Mouse (Mus musculus): ENCODE results near the gene Gtf2ird2. TPM values are rescaled to one million over a fixed set of nuclear protein-coding genes. Genes with fewer than 3 reads are reported as not detected.

Gene Gtf2ird2
- polyA plus RNA-seq, 1 experiment = not detected

DNA sequence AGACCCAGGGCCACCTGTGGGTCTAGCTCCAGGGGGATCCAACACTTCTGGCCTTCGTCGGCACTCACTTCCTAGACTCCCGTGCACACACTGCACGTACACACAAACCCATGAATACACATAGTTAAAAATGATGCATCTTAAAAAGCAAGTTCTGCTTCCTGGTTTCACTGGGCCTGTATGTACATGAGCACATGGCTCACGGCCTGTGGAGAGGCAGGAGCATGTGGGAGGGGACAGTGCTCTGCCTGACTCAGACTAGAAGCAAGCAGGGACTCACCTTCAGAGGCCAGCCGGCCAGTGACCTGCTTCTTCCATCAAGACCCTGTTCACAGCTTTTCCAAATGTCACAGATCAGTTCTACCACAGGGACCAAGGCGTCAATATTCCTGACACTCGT lies 9.8 kb downstream of the Gtf2ird2 start:
- H3K4me3 ChIP-seq (ENCODE audit: insufficient read depth, low read depth, low read length) = no peak overlapping the region
- WGBS = 88% methylated on average over 8 of the region's 8 CpGs
- no peak for TF ChIP-seq CTCF (IDR thresholded peaks at IDR 0.05; ENCODE audit: insufficient read depth, low read depth, low read length)
- no peak for TF ChIP-seq POLR2A (IDR thresholded peaks at IDR 0.05; ENCODE audit: insufficient read depth, low read depth, low read length)
- no peak overlapping the region for H3K27ac ChIP-seq (ENCODE audit: insufficient read depth, low read depth, low read length)
- peaks cover 8% of the 10 kb centered on the region; the same call in 1 of the 2 replicates for H3K4me1 ChIP-seq (ENCODE audit: control insufficient read depth, insufficient read depth, low read length)

DNA sequence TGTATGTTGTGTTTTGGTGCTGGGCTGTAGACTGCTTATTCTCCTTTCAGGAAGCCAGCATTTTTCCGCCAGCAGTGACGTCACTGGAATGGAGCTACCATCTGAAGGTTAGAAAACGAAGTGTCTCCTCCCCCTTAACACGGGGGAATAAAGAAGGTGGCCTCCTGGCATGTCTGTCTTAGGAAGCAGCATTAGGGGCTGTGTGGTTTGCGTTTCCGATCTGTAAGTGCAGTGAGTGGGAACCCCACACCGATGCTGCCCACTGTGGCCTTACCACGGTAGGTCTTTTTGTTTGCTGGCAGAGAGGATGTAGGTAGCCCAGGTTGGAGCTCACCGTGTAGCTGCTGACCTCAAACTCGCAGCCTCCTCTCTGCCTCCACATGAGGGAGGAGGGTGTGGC lies 22.9 kb downstream of the Gtf2ird2 start:
- 76% methylated on average over 10 of the region's 10 CpGs for whole genome bisulfite sequencing
- no peak overlapping the region for H3K4me3 ChIP-seq (ENCODE audit: insufficient read depth, low read depth, low read length)
- no peaks in the 10 kb centered on the region for H3K4me1 ChIP-seq (ENCODE audit: control insufficient read depth, insufficient read depth, low read length)
- H3K27ac ChIP-seq (ENCODE audit: insufficient read depth, low read depth, low read length) = no peak overlapping the region
- TF ChIP-seq CTCF (IDR thresholded peaks at IDR 0.05; ENCODE audit: insufficient read depth, low read depth, low read length) (no peak), POLR2A (IDR thresholded peaks at IDR 0.05; ENCODE audit: insufficient read depth, low read depth, low read length) (no peak)

DNA sequence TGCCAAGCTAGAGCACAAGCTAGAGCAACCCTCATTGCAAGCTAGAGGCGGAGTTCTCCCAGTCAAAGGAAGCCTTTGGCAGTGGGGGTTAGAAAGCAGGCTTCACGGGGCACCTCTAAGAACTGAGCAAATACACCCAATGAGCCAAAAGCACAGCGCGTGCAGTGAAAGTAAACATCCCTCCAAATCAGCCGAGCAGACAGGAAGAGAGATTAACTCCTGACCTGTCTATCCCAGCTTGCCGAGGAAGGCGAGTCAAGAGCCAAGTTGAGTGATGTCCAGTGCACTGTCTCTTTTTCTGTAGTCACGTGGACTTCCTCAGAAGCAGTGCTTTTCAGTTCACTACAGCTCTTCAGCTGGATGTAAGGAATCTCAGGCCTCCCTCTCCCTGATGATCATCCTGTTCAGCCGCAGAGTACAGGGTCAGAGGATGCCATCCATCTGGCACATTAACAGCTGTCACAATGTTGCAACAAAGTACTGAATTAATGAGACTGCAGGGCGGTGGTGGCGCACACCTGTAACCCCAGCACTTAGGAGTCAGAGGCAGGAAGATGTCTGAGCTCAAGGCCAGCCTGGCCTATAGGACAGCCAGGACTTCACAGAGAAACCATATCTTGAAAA lies 26.2 kb downstream of the Gtf2ird2 start:
- Histone ChIP-seq H3K4me3 (ENCODE audit: insufficient read depth, low read depth, low read length) (no peak overlapping the region), H3K27ac (ENCODE audit: insufficient read depth, low read depth, low read length) (no peak overlapping the region), H3K4me1 (ENCODE audit: control insufficient read depth, insufficient read depth, low read length) (peaks cover 4% of the 10 kb centered on the region; the same call in 1 of the 2 replicates)
- 65% methylated on average over 11 of the region's 11 CpGs for whole genome bisulfite sequencing
- TF ChIP-seq POLR2A (IDR thresholded peaks at IDR 0.05; ENCODE audit: insufficient read depth, low read depth, low read length) = no peak

DNA sequence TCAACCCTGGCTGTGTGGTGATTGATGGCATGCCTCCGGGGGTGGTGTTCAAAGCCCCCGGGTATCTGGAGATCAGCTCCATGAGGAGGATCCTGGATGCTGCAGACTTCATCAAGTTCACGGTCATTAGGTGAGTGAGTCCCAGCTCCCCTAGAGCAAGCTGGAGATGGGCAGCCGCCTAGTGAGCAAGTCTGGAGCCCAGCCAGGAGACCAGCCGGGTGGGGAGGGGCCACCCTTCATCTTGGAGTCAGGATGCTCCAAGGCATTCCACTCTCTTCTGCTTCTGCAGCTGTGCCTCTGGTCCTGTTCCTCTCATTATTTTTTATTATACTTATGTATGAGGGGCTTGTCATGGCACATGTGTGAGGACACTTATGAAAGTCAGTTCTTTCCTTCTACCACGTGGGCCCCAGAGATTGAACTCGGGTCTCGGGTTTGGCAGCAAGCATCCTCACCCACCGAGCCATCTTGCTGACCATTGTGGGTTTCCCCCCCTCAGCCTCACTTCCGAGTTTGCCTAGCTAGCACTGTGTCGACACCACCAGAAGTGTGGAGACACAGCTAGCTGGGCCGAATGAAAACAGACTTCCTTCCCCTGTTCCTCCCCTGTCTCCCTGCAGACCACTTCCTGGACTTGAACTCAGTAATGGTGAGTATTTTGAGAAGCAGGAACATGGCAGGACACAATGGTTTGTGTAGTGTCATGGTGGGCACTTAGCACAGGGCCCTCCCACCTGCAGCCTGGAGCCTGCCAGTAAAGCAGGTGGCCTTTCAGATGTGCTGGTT lies 30.4 kb downstream of the Gtf2ird2 start:
- no peak overlapping the region for H3K27ac ChIP-seq (ENCODE audit: insufficient read depth, low read depth, low read length)
- peaks cover 4% of the 10 kb centered on the region; the same call in 1 of the 2 replicates for H3K4me1 ChIP-seq (ENCODE audit: control insufficient read depth, insufficient read depth, low read length)
- WGBS = 53% methylated on average over 12 of the region's 12 CpGs
- no peak overlapping the region for H3K4me3 ChIP-seq (ENCODE audit: insufficient read depth, low read depth, low read length)
- TF ChIP-seq CTCF (IDR thresholded peaks at IDR 0.05; ENCODE audit: insufficient read depth, low read depth, low read length) = no peak
- no peak for TF ChIP-seq POLR2A (IDR thresholded peaks at IDR 0.05; ENCODE audit: insufficient read depth, low read depth, low read length)

DNA sequence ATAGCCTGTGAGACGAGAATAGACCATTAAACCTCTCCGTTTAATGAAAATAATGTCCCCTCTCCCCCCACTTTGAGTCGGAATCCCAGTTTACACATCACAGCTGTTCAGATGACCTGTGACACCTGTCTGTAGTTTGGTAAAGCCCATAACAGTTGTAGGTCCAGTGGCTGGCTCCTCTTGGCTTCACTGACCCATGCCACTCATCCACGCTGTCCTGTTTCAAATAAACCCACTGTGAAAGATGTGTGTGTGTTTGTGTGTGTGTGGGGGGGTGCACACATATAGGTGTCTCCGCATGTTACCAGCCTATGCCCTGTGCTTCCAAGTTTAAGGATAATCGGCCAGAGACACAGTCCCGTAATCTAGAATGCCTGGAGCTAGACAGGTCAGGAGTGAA lies 34.1 kb downstream of the Gtf2ird2 start:
- TF ChIP-seq POLR2A (IDR thresholded peaks at IDR 0.05; ENCODE audit: insufficient read depth, low read depth, low read length) = no peak
- TF ChIP-seq CTCF (IDR thresholded peaks at IDR 0.05; ENCODE audit: insufficient read depth, low read depth, low read length) = no peak
- no peak overlapping the region for H3K4me3 ChIP-seq (ENCODE audit: insufficient read depth, low read depth, low read length)
- peaks cover 14% of the 10 kb centered on the region for H3K4me1 ChIP-seq (ENCODE audit: control insufficient read depth, insufficient read depth, low read length)
- WGBS = 97% methylated on average over 7 of the region's 7 CpGs
- no peak overlapping the region for H3K27ac ChIP-seq (ENCODE audit: insufficient read depth, low read depth, low read length)

DNA sequence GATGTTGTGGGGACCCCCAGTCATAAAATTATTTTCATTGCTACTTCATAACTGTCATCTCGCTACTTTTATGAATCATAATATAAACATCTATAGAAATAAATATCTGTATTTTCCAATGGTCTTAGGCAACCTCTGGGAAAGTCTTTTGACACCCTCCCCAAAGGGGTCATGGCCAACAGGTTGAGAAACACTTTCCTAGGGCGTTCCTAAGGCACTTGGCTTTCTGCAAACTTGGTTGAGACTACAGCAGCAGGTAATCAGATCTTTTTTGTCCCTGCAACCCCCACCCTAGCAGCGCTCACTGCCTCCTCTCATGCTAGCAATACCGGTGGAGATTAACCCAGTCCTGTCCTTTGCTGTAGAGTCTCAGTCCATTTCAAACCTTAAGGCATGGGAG lies 37.5 kb downstream of the Gtf2ird2 start:
- TF ChIP-seq CTCF (IDR thresholded peaks at IDR 0.05; ENCODE audit: insufficient read depth, low read depth, low read length) = no peak
- TF ChIP-seq POLR2A (IDR thresholded peaks at IDR 0.05; ENCODE audit: insufficient read depth, low read depth, low read length) = no peak
- 68% methylated on average over 4 of the region's 4 CpGs for WGBS
- no peak overlapping the region for H3K27ac ChIP-seq (ENCODE audit: insufficient read depth, low read depth, low read length)
- no peak overlapping the region for H3K4me3 ChIP-seq (ENCODE audit: insufficient read depth, low read depth, low read length)
- peaks cover 10% of the 10 kb centered on the region for H3K4me1 ChIP-seq (ENCODE audit: control insufficient read depth, insufficient read depth, low read length)

DNA sequence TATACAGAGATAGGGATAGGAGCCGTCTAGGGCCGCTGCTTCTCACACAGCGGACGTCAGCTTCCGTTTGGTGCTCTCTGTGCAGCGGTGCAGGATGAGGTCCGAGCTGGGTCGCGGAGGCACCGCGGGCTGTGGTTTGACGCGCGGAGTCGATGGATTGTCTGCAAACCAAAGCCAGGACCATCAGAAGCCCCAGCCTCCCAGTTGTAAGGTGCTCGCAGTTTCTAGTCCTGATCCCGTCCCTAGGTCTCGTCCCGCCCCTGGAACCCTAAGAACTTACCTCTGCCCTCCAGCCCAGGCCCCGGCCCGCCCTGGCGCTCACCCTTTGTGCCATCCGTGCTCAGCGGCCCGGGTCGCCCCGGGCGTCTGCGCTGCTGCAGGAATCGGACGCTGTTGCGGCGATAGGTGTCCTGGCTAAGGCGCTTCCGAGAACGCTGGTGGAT lies 37.9 kb downstream of the Gtf2ird2 start:
- 19% methylated on average over 36 of the region's 36 CpGs for WGBS
- Histone ChIP-seq H3K4me3 (ENCODE audit: insufficient read depth, low read depth, low read length) (0 out of 2 replicates have a peak overlapping the region, but pooled peaks have one; percentile 6), H3K27ac (ENCODE audit: insufficient read depth, low read depth, low read length) (no peak overlapping the region), H3K4me1 (ENCODE audit: control insufficient read depth, insufficient read depth, low read length) (peaks cover 10% of the 10 kb centered on the region)
- no peak for TF ChIP-seq CTCF (IDR thresholded peaks at IDR 0.05; ENCODE audit: insufficient read depth, low read depth, low read length)
- no peak for TF ChIP-seq POLR2A (IDR thresholded peaks at IDR 0.05; ENCODE audit: insufficient read depth, low read depth, low read length)

DNA sequence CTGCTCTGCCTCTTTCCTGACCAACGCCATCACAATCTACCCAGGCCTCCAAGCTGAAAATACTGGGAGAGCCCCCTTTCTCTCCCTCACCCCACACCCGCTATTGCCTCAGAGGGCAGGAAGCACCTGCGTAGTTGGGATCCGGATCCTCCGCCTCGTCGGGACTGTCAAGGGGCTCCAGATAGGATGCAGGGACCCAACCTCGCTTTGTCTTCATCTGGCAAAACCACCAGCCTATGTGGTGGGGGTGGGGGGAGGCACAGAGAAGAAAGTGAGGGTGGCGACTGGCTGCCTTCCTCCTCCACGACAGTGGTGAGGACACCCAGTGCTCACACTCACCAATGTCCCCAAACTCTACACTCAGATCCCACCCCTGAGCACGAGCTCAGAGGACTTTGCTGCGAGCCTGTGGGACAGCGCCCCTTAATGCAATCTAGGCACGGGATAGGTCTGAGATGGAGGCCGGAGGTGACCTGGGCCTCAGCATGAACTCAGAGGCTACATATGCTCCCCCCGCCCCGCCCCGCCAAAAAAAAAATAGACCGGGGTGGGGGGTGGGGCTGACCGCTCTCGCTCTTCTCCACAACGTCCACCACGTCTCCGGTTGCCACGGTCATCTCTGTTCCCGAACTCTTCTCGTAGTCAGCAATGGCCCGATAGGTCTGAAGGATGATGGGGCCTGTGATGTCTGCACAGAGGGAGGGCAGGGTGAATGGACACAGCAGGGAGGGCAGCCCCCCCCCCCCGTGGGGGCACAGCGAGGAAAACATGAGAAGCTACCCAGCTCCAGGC lies 41.5 kb downstream of the Gtf2ird2 start:
- WGBS = 80% methylated on average over 30 of the region's 30 CpGs
- no peak overlapping the region for H3K4me3 ChIP-seq (ENCODE audit: insufficient read depth, low read depth, low read length)
- H3K27ac ChIP-seq (ENCODE audit: insufficient read depth, low read depth, low read length) = no peak overlapping the region
- no peak for TF ChIP-seq POLR2A (IDR thresholded peaks at IDR 0.05; ENCODE audit: insufficient read depth, low read depth, low read length)
- TF ChIP-seq CTCF (IDR thresholded peaks at IDR 0.05; ENCODE audit: insufficient read depth, low read depth, low read length) = no peak
- peaks cover 19% of the 10 kb centered on the region for H3K4me1 ChIP-seq (ENCODE audit: control insufficient read depth, insufficient read depth, low read length)

DNA sequence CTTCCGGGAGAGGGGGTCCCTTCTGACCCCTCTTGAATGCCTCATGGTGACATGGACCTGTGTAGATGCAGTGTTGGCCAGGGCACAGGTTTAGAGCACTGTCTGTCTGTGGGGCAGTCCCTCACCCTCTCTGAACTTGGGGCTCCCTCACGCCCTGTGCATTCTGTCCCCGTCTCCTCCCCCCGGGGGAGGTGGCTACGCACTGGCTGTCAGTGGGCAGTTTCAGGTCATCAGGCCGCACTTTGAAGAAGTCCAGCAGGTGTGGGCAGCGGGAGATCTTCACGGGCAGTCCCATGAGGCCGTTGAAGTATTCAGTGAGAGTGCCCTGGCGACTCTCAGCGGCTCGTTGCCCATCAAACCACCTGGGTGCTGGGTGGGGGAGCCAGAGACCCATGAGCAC lies 43.1 kb downstream of the Gtf2ird2 start:
- WGBS = 81% methylated on average over 12 of the region's 12 CpGs
- TF ChIP-seq POLR2A (IDR thresholded peaks at IDR 0.05; ENCODE audit: insufficient read depth, low read depth, low read length) (no peak), CTCF (IDR thresholded peaks at IDR 0.05; ENCODE audit: insufficient read depth, low read depth, low read length) (no peak)

More for the DNA sequence above, 43.1 kb downstream of the Gtf2ird2 start:
- Histone ChIP-seq H3K4me1 (ENCODE audit: control insufficient read depth, insufficient read depth, low read length) (peaks cover 15% of the 10 kb centered on the region), H3K27ac (ENCODE audit: insufficient read depth, low read depth, low read length) (no peak overlapping the region), H3K4me3 (ENCODE audit: insufficient read depth, low read depth, low read length) (no peak overlapping the region)

All from olfactory bulb, adult 2 months (tissue).